Mouse (Mus musculus) ovary, postnatal 14 days (tissue): ENCODE data around the gene Vmo1.
A peak's percentile ranks its signal among the peaks of the same experiment; 100 is the strongest.
"Not testable (repeated sequence)": the region's sequence is repeated elsewhere in the genome, so short reads cannot be mapped to it uniquely, and the experiment has no call there.

Experiments used
- DNase-seq: peaks from one replicate; pipeline ENCODE4 v3.0.0; 2022; ENCODE audit warnings: low spot score

Gene Vmo1

DNA sequence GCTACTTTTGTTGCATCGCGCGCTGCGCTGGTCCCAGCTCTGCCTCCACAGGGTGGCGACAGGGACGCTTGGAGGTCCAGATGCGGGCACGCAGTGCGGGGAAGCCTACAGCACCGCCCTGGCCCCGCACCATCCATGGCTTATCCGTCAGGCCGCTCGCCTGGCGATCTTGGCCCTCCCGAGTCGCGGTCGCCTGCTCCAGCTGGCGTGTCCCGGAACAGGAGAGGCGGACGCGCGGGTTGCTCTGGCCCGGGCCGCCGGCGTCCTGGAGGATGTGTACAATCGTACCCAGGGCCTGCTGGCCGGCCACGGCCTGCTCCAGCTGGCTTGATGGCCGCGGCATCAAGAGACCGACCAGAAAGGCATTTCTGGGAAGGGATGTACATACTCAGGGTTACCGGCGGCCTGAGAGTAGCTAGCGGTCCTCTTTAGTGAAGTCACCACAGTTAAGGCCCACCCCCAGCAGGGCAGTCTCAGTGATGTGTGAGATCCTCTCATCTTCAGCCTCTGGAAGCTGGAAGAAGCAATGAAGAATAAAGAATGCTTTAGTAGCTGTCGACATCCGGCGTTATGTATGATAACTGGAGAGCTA is 5.9 kb upstream of the Vmo1 start:
- DNase-seq: peak; percentile 32

DNA sequence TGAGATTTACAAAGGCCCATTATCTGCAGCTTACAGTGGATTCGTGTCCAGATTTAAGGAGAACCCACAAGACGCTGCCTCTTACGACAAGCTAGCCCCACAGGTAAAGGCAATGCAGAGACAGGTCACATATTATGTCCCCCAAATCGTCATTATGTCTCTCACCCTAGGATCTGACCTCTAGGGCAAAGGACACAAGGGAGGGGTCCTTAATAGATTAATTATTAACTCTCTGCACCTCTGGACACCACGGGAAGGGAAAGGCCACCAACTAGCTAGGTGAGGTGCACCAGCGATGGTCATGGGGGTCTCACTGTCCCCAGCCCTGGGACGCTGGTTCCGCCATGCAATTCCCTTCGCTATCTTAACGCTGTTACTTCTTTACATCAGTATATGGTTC is 4.5 kb upstream of the Vmo1 start, which contains the start of gene Gltpd2:
TSS of gene Gltpd2 (plus strand) at position 274 of the 400 bp plus-strand sequence.
- no peak for DNase-seq

DNA sequence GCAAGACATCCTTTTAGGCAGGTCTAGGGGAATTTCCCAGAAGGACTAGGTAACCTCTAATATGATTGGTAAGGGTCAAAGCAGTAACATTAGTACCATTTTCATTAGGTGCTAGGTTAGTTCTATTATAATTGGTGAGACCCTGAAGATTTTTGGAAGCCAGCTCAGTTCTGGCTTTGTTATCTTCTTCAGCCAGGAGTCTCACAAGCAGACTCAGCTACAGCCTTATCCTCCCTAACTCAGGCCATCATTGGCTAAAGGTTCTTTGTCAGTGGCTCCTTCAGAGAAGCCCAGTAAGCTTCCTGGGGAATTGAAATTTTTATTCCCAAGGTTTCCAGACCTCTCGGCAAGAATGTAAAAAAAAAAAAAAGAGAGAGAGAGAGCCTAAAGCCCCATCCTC is 4.0 kb upstream of the Vmo1 start:
- no peak for DNase-seq

DNA sequence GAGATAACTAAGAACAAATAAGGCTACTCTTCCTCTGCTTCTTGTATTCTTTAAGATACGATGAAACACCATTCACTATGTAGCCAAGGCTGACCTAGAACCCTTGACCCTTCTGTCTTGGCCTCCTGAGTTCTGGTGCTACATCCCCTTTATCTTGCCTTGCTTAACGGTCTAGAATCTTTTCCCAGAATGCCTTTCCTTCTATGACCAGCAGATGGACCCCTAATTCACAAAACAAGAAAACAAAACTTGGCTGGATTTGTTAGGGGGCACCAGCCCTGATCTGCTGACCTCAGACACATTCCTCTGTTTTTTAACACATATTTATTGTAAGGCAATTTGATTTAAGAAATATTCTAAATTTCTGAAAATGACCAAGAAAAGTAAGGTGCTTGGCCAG is 1.9 kb upstream of the Vmo1 start:
- DNase-seq: no peak

DNA sequence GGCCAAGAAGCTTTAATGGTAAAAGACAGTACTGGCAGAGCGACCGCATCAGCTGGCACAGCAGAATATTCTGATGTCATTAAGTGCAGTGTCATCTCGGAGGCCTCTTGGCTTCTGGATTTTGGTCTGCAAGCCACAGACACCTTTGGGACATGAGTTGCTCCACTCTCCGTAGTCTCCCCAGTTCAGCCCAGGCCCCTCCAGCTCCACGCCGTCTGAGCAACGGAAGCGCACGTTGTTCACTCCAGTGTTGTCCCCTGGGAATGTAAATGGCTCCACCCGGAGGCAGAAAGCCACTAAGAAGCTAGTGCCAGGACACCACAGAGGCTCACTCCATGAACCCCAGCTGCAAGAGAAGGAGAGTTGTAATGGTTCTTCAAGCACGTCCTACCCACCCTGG is 896 bp downstream of the Vmo1 start:
- no peak for DNase-seq

DNA sequence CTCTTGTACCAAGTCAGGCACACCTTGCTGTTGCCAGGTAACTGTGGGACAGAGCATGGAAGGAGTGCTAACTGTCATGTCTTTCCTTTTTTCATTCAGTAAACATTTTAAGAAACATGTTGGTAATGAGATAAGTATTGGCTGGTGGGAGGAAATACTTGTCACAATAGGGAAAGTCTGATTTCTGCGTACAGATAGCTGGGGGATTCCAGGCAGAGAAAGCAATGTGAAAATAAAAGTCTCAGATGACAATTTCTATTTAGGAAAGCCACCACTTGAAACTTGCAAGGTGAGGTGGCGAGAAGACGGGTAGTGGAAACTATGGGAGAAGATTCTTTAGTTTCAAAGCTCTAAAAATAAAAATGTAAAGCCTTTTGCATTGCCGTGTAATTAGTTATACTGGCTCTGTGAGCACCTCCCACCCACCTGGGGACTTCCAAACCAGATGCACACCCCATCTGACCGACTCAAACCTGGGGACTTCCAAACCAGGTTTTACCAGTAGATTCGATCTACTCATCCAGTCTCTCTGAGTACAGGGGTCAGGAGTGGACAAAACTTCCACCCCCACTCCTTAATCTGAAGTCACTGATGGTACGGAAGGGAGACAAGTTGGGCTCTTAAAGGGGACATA is 1.6 kb downstream of the Vmo1 start:
- no peak for DNase-seq

DNA sequence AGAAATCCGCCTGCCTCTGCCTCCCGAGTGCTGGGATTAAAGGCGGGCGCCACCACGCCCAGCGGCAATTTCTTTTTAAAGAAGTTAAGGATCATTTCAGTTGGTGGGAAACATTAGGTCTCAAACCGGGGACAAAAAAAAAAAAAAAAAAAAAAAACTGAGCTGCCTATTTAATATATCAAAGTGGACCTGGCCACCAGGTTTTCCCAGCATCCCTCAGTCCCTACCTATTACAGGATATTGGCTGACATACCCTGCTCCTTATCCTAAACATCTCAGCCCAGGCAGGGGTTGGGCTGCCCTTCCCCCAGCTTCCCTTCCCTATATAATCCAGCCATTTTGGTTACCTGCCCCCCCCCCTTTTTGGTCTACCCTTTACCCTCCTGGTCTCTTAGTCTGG is 2.6 kb downstream of the Vmo1 start:
- no peak for DNase-seq

DNA sequence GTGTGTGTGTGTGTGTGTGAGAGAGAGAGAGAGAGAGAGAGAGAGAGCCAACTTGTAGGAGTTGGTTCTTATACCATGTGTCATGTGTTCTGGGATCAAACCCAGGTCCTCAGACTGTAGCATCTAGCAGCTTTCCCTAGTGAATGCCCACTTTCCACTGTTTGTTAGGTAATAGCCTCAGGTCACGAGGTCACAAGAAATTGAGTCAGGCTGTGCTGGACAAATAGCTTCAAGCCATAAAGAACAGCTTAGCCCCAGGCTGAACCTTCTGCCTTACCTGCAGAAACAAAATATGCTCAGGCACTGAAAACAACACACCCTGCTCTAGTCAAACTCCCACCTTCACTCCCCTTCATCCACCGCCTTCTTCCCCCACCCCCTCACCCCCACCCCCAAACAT is 3.2 kb downstream of the Vmo1 start:
- no peak for DNase-seq

DNA sequence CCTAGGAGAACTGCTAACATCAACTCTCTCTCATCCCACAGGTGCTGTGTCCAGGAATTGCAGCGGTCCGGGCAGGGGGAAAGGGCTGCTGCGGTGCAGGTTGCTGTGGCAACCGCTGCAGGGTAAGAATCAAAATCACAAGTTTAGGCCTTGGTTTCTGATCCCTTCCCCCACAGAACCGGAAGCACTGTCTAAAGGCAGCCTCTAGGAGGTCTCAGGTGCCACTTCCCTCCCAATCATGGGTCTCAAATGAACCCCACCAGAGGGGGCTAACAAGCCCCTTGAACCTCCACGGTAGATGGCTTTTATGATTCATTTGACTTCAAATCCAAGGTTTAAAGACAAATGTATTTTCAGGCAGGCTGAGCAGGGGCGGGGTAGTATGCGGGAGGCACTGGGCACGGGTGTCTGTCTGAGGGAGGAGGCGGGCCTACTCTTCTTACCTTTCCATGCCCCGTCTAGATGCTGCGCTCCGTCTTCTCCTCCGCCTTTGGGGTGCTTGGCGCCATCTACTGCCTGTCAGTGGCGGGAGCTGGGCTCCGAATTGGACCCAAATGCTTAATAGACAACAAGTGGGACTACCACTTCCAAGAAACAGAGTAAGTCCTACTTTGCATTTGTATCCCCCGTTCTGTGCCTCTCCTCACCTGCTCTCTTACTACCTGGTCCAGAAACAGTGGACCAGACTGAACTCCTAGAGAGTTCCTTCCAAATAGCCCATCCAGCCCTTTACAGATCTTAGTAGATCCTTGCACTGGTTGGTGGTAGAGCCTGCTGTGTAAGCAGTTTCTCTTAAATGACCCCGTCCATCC is 4.5 kb downstream of the Vmo1 start:
- no peak for DNase-seq

DNA sequence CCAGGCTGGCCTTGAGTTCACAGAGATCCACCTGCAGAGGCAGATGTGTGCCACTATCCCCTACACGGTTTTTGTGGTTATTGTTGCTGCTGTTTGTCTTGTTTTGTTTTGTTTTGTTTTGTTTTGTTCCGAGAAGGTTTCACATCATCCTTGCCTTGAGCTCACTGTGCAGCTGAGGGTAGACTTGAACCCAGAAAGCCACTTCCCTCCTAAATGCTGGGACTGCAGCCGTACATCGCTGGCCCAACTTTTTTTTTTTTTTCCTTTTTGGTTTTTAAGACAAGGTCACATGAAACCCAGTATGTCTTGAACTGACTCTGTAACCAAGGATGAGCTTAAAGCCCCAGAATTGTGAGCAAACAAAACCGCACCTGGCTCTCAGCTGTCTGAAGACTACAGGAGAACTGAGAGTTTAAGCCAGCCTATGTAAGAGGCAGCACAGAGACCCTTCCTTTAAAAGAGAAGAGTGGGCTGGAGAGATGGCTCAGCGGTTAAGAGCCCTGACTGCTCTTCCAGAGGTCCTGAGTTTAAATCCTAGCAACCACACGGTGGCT is 7.4 kb downstream of the Vmo1 start:
- no peak for DNase-seq

DNA sequence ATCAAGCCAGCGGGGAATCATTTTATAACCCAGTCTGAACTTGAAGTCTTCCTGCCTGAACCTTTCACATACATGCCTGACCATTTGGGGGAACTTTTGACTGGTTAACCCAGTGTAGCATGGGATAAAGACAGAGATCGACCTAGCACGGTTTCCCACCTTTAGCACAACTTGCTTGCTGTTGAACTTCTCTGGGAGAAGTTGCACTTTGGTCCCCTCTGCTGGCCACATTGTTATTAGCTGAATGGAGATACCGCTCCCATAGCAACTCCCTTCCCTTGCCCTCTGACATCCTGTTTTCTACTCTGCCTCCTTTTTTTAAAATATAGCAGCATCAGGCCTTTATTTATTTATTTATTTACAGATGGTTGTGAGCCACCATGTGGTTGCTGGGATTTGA is 8.0 kb downstream of the Vmo1 start:
- peak; percentile 72 for DNase-seq

DNA sequence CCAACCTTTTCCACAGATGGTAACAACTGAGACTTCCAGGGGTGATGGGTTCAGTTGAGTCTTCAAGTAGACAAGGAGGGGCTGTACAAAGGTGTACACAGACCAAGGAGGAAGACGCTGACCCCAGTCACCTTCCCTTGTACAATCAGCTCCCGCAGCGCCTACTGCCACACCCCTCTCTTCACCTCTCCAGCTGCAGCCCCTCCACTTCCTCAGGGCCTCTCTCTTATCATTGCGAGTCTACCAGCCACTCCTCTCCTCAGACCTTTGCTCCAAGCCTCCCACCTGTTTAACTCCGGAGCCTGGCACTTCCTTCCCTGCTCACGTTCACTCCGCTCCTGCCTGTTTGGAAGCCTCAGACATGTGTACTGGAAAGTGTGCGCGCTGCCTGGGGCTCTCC is 9.4 kb downstream of the Vmo1 start, which contains the start of gene Tm4sf5:
TSS of gene Tm4sf5 (plus strand) at position 275 of the 400 bp plus-strand sequence.
- DNase-seq: no peak

DNA sequence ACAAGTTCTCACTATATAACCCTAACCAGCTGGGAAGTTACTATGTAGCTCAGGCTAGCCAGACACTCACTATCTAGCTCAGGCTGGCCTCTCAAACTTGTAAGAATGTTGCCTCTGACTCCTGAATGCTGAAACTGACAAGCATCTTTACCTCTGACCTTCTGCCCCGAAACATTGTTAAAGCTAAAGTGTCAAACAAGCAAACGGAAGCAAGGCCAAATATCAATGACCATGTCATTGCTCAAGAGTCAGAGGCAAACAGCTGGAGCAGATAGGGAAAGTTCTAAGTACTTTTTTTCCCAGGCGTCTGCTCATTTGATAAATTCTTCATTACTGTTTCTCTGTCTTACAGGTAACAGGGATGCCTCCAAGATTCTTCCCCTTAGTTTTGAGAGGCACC is 12.4 kb downstream of the Vmo1 start:
- no peak for DNase-seq

DNA sequence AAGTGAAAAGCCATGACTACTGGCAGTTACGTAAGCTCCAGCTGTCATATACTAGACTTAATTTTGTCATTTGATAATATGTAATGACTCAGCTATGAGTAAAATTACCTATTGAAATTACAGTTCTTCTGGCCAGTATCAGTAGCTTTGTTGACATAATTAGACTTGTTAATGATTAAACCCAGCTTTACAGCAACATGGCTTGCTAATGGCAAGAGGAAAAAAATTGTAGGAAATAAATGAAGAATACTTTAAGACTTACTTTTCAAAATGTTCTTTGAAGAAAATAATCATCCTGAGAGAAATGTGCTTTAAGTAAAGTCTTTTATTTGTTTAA is 14.0 kb downstream of the Vmo1 start:
- DNase-seq: no peak

DNA sequence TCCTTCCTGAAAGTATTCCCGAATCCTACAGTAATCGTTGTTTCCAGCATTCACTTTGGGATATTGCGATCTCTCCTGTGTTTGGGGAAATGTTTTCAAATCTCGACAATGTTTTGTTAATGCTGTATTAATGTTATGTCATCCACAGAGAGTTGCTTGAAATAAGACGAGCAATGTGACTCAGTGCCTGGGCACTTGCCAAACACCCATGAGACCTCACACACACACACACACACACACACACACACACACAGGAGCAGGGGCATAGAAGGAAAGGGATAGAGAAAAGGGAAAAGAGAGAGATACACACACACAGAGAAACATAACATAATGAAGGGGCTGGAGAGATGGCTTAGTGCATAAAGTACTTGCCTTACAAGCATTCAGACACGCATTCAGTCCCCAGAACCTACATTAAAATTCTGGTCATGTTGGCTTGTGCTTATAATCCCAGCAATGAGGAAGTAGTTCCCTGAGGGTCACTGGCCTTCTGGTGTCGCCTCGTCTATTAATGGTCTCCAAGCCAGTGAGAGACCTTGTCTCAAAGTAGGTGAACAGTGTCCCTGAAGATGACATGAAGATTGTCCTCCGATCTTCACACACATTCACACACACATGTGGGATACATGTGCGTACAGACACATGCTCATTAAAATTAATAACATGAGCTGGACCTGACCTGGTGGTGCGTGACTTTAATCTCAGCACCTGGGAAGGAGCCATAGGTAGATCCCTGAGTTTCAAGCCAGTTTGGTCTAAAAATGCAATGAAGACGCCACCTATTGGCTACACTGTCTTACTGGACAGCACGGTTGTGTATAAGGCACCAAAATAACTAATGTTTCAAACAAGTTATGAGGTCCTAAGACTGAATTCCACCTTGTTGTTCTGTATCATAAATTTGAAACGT is 14.6 kb downstream of the Vmo1 start:
- DNase-seq: no peak

DNA sequence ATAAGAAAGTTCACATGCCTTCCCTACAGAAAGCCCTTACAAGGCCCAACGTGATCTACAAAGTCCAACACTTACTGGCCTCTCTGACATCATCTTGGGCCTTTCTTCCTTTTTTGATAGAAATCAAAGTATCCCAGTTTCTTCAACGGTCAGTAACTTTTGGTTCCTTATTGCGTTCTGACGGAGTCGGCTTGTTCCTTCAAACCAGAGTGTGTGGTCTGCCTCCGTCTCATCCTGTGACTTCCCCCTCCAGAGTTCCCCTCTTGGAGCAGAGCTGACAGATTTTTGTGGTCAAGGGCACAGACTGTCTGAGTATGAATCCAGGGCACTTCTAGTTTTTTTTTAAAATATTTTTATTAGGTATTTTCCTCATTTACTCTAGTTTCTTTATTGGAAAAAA is 24.7 kb downstream of the Vmo1 start:
- DNase-seq: no peak

DNA sequence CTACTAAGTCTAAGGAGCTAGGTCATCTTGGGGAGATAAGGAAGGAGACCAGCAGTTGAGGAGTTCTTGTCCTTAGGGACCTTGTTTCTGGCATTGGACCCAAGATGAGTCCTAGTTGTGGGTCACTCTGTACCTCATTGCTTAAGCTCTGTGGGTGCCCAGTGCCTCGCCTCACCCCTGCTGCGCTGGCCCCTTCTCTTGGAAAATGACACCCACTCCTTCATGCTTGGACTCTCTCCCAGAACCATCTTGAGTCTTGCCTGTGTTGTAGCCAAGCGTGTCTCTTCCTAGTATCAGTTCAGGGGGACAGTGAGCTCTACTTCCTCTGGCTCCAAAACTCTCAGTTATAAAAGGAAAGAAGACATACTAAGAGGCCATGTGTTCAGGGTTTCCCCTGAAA is 25.3 kb downstream of the Vmo1 start:
- no peak for DNase-seq

DNA sequence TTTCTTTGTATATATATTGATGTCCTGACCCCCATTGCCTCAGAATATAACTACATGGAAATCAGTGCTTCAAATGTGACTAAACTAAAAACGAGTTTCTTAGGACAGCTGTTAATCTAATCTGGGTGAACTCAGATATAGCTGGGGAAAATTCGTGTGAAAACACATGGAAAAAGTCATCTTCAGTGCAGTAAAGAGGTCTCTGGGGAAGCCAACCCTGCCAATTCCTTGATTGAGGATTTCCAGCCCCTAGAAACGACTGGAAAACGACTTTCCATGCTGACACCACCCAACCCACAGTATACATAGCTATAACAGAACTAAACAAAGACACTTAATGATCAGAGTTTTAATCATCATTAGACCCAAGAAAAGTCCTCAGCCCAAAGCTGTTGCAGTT is 26.6 kb downstream of the Vmo1 start:
- no peak for DNase-seq

DNA sequence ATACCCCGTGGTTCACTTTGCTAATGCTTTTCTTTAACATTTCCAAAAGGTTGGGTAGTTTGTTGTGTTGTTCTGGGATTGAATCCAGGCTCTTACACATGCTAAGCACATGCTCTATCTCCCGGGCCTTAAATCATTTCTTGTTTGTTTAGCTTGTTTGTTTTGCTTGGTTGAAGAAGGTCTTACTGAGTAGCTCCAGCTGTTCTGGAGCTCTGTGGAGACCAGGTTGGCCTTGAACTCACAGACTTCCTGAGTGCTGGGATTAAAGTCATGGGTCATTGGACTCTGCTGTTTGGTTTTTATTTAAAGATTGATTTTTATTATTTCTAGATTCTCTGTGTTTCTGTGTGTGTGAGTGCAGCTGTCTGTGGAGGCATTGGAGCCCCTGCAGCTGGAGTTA is 28.9 kb downstream of the Vmo1 start:
- DNase-seq: no peak

DNA sequence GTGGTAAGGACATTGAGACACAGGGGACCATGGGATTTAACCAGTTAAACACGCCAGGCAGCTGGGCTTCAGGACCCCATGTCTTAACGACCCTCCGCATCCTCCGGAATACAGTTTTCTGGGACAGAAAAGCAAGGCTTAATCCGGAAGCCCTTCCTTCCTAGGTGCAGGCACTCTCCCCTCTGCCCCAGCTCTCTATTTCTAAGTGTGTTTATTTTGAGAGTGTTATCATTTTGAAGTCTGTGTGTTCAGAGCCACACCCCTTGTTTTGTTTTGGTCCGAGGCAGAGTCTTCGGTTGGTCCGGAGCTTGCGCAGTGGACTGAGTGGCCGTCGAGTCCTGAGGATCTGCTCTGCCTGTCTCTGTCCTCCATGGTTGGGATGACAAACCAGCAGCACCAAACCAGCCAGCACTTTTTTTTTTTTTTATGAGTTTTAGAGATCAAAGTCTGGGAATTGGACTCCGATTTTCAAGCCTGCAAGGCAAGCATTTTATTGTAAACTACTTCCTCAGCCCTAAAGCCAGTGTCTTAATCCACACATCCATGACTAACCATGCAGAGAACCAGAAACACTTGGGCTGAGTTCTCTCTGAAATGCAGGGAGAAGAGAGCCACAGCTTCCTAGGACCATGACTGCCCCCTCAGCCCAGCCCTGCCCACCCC is 39.4 kb downstream of the Vmo1 start:
- DNase-seq: no peak

DNA sequence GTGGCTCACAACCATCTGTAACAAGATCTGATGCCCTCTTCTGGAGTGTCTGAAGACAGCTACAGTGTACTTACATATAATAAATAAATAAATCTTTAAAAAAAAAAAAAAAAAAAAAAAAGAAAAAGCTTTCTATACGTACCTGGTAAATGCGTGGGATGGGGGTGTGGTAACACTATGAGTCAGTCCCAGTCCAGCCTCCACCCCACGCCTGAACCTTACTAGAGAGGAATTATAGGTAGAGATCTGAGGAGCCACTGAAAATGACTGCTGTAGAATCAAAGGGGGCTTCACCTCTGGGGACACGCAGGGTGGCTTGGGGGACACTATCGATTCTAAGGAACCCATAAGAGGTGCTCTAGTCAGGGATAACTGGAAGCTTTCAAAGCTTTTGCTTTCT is 41.1 kb downstream of the Vmo1 start:
- DNase-seq: not testable (repeated sequence)

DNA sequence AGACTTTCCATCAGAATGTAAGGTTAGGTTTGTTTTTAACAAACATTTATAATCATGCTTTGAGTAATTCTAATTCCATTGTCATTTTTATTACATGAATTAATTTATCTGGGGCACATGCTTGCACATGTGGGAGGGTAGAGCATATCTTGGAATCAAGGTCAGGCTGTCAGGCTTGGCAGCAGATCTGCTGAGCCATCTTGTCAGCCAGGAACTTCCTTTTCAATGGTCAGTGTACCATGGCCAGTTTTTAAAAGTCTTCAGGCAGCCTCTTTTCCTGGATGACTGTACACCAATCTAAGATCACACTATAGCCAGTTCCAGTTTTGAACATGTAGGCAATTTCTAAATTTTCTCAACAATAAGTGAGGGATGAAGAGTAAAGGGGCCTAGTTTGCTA is 41.7 kb downstream of the Vmo1 start:
- no peak for DNase-seq
